Mouse (Mus musculus) bone marrow, adult 2 months (tissue): ENCODE results near the gene Micu1.

ENCODE experiments used
- CTCF ChIP-seq: fragments of 200-500 bp; IDR thresholded peaks from 2 replicates; pipeline ENCODE4 v1.5.1; 2011; ENCODE audit warnings: low read length, control low read depth; ENCODE audit not compliant: control insufficient read depth, insufficient read depth
- POLR2A ChIP-seq: fragments of 200-500 bp; IDR thresholded peaks from 2 replicates; pipeline ENCODE4 v1.6.1; 2011; ENCODE audit warnings: low read depth, mild to moderate bottlenecking, control low read depth, low read length, borderline replicate concordance; ENCODE audit not compliant: control insufficient read depth

GRCm38 (mm10) chr10:59689836-59690235 lies 12.4 kb upstream of the Micu1 start:
- TF ChIP-seq POLR2A (no peak), CTCF (no peak)
